Mouse (Mus musculus) testis, adult 2 months (tissue): ENCODE results near the gene Ngly1.

Experiments used
- CTCF ChIP-seq: fragments of 200-500 bp; IDR thresholded peaks from 2 replicates; pipeline ENCODE4 v1.5.1; 2012; ENCODE audit warnings: low read depth, mild to moderate bottlenecking, inconsistent platforms, low read length, moderate library complexity; ENCODE audit not compliant: control insufficient read depth, insufficient read depth, insufficient replicate concordance
- POLR2A ChIP-seq: fragments of 200-500 bp; IDR thresholded peaks from 2 replicates; pipeline ENCODE4 v1.6.1; 2012; ENCODE audit warnings: low read depth, mild to moderate bottlenecking, inconsistent platforms, low read length, moderate library complexity; ENCODE audit not compliant: control insufficient read depth

DNA sequence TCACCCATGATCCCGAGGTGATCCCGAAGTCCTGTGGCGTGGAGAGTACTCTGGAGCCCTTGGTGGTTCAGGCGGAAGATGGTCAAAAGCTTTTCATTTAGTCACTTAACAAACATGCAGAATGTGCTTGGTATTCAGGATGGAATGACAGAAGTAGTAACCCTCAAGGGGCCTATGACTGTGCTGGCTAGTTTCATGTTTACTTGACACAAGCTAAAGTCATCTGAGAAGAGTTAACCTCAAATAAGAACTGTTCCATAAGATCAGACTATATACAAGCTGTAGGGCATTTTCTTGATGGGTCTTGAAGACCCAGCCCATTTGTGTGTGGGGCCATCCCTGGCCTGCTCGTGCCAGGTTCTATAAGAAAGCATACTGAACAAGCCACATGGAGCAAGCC, 52.7 kb downstream of the Ngly1 start:
- no peak for TF ChIP-seq POLR2A
- no peak for TF ChIP-seq CTCF
